Mouse (Mus musculus) hindbrain, postnatal 0 days (tissue): ENCODE measurements around the gene Gosr2. TPM values are rescaled to one million over a fixed set of nuclear protein-coding genes. Genes with fewer than 3 reads are reported as not detected.

Source experiments
- ATAC-seq: fragments of 200-750 bp; cut with Nextera tagmentation; 2 replicates; pipeline ENCODE4 v1.8.0; 2017; ENCODE audit warnings: mild to moderate bottlenecking, moderate TSS enrichment, moderate library complexity
- DNase-seq: peaks from one replicate; pipeline ENCODE4 v3.0.0-alpha.2; 2015; ENCODE audit warnings: low spot score
- H3K27ac ChIP-seq: fragments of 300-500 bp; sonication (generic); 2 replicates; pipeline ENCODE4 v1.5.1; 2014; ENCODE audit warnings: mild to moderate bottlenecking
- H3K27me3 ChIP-seq: fragments of 300-500 bp; sonication (generic); 2 replicates; pipeline ENCODE4 v1.6.1; 2014; ENCODE audit warnings: low read length, mixed read lengths; ENCODE audit not compliant: insufficient read depth
- H3K36me3 ChIP-seq: fragments of 300-500 bp; sonication (generic); 2 replicates; pipeline ENCODE4 v1.6.1; 2014; ENCODE audit warnings: low read length, mixed read lengths; ENCODE audit not compliant: insufficient read depth
- H3K4me1 ChIP-seq: fragments of 300-500 bp; sonication (generic); 2 replicates; pipeline ENCODE4 v1.6.1; 2014; ENCODE audit warnings: antibody characterized with exemption, low read length, mixed read lengths; ENCODE audit not compliant: insufficient read depth
- H3K4me2 ChIP-seq: fragments of 300-500 bp; sonication (generic); 2 replicates; pipeline ENCODE4 v1.6.1; 2014; ENCODE audit warnings: low read depth, mild to moderate bottlenecking, low read length, moderate library complexity, mixed read lengths
- H3K4me3 ChIP-seq: fragments of 300-500 bp; sonication (generic); 2 replicates; pipeline ENCODE4 v1.5.1; 2014; ENCODE audit warnings: low read length
- H3K9ac ChIP-seq: fragments of 300-500 bp; sonication (generic); replicated peaks from 2 replicates; pipeline ENCODE4 v1.6.1; 2014; ENCODE audit warnings: mild to moderate bottlenecking, low read length, moderate library complexity, mixed read lengths
- H3K9me3 ChIP-seq: fragments of 300-500 bp; sonication (generic); 2 replicates; pipeline ENCODE4 v1.6.1; 2016; ENCODE audit warnings: low read length, mixed read lengths
- CTCF ChIP-seq: IDR thresholded peaks from 2 replicates; pipeline ENCODE4 v1.5.1; 2016; ENCODE audit warnings: antibody characterized with exemption, control low read depth, low read depth
- WGBS: fragments of 180-500 bp; shearing (Covaris S2); extraction: QIAGEN DNeasy Blood & Tissue Kit; methylation state at CpG from one replicate; pipeline ENCODE4 v1.1.7; 2014; 5-methylcytosine and 5-hydroxymethylcytosine counted together
- polyA plus RNA-seq: library from polyadenylated mRNA; unstranded; fragments of >200 nt; fragmentation: Nextera tagmentation; extraction: Ambion mirVana; gene quantifications from 2 replicates; pipeline ENCODE4 v1.2.1, GENCODE M21; 2015
- total RNA-seq: library from RNA; depleted of rRNA; stranded (reverse); fragments of >200 nt; gene quantifications from 2 replicates; pipeline ENCODE4 v1.2.3, GENCODE M21; 2014

The Gosr2 gene
- total and polyA plus RNA-seq, 2 experiments from 2014 or later: 93.3 to 101 TPM

DNA sequence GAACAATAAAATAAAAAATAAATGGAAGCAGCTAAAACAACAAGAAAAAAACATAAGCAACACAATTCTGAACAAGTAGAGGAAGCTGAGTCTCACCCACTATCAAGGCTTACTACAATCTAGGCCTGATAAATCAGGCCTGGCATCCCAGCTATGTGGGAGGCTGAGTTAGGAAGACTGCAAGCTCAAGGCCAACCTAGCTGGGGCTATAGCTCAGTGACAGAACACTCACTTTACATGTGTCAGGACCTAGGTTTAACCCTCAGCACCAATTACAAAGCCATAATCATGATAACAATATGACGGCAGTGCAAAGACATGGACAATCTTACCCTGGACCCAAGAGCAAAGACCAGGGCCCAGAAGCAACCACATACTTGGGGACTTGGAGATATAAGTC, 6.7 kb downstream of the Gosr2 start:
- TF ChIP-seq CTCF: no peak
- Histone ChIP-seq H3K4me1 (peaks cover 3% of the 10 kb centered on the region; the same call in 1 of the 2 replicates), H3K27me3 (no peaks in the 10 kb centered on the region), H3K9me3 (no peaks in the 10 kb centered on the region), H3K4me3 (no peak overlapping the region), H3K27ac (no peak overlapping the region), H3K9ac (no peak overlapping the region), H3K4me2 (no peak overlapping the region), H3K36me3 (peaks cover 15% of the 10 kb centered on the region)
- ATAC-seq (no peak), DNase-seq (no peak)
- 82% methylated on average over 1 of the region's 1 CpGs for WGBS

DNA sequence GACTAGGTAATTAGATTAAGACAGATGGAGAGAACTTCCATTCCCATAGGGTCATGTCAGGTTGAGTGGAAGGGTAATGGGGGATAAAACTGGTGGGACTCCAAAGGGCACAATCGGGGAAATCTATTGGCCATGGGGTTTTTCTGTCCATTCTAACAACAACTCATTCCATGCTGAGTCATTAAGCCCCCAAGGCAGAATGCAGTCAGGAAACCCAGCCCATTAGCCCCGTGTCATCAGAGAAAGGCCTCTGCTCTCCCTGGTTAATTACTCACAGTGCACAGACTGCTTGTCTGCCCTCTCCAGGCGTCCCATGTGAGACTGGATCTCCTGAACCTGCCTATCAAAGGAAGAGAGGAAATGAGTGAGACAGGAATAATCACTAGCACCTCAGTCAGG, 8.7 kb downstream of the Gosr2 start:
- no peak for DNase-seq
- Histone ChIP-seq H3K4me1 (0 out of 2 replicates have a peak, but pooled peaks cover 3% of the 10 kb centered on the region), H3K36me3 (peaks cover 32% of the 10 kb centered on the region), H3K27ac (no peak overlapping the region), H3K9me3 (no peaks in the 10 kb centered on the region), H3K27me3 (no peaks in the 10 kb centered on the region), H3K4me3 (no peak overlapping the region), H3K4me2 (no peak overlapping the region), H3K9ac (no peak overlapping the region)
- ATAC-seq: no peak
- TF ChIP-seq CTCF: no peak
- 26% methylated on average over 3 of the region's 3 CpGs for WGBS

DNA sequence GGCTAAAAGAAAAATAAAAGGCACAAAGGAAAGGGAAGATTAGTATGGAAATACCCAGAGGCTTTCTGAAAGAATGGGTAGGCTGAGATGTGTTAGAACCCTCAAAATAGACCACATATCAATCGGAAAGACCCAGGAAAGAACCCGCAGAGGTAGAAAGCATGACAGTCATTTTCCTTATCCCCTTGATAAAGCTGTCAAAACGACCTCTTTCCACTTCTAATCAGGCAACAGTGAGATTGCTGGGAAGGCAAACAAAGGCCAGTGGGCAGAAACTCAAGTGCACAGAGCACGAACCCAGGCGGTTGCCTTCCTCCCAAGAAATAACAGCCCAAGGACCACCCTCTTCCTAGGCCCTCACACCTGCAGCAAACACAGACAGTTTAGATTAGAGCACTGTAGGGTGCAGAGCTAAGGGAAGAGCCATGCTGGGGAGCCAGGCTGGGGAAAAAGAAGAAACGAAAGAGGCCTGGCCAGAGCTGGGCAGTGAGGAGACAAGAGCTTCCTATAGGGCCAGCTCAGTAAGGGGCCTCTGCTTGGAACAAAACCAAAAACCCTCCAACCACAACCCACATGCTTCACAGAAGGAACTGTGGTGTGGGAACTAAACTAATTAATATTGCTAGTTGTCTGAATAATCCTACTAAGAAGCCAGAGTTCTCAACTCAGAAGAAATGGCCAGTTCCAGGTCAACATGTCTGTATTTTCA, 9.3 kb downstream of the Gosr2 start:
- Histone ChIP-seq H3K9me3 (no peaks in the 10 kb centered on the region), H3K4me2 (no peak overlapping the region), H3K4me1 (0 out of 2 replicates have a peak, but pooled peaks cover 3% of the 10 kb centered on the region), H3K27me3 (no peaks in the 10 kb centered on the region), H3K36me3 (peaks cover 38% of the 10 kb centered on the region), H3K9ac (no peak overlapping the region), H3K4me3 (no peak overlapping the region), H3K27ac (no peak overlapping the region)
- WGBS: 58% methylated on average over 6 of the region's 6 CpGs
- no peak for ATAC-seq
- TF ChIP-seq CTCF: no peak
- no peak for DNase-seq

DNA sequence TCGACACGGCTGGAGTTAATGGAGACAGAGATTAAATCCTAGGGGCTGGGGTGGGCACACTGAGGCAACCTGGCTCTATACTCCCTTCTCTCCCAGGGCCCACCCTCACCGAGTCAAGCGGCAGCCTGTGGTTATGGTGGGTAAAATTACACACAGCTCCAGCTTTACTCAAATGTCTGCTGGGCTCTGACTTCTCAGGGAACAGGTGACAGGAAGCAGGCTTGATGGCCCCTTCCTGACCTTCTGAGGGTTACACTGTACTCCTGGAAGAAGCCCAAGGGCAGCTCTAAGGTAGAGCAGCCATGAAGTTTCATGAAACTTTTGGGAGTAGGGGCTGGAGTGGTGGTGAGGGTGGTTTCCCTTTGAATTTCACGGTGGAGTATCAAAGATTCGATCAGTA, 11.0 kb downstream of the Gosr2 start:
- TF ChIP-seq CTCF: no peak

GRCm38 (mm10) chr11:103685261-103685736, 12.4 kb downstream of the Gosr2 start:
- no peak for TF ChIP-seq CTCF
- peaks cover 64% of the 10 kb centered on the region for H3K36me3 ChIP-seq
- 0 out of 2 replicates have a peak, but pooled peaks cover 2% of the 10 kb centered on the region for H3K4me1 ChIP-seq
- 51% methylated on average over 7 of the region's 7 CpGs for WGBS
- H3K4me3 ChIP-seq: no peak overlapping the region
- H3K9me3 ChIP-seq: no peaks in the 10 kb centered on the region
- DNase-seq (peak; percentile 61), ATAC-seq (peak; percentile 66; the same call in 1 of the 2 replicates)
- no peak overlapping the region for H3K9ac ChIP-seq
- H3K4me2 ChIP-seq: no peak overlapping the region
- H3K27me3 ChIP-seq: no peaks in the 10 kb centered on the region
- H3K27ac ChIP-seq: peak overlapping the region; percentile 20; the same call in 1 of the 2 replicates

More for the DNA sequence above, 11.0 kb downstream of the Gosr2 start:
- H3K27ac ChIP-seq: no peak overlapping the region
- no peak overlapping the region for H3K4me2 ChIP-seq
- H3K36me3 ChIP-seq: peaks cover 54% of the 10 kb centered on the region
- no peak overlapping the region for H3K4me3 ChIP-seq
- no peak overlapping the region for H3K9ac ChIP-seq
- no peaks in the 10 kb centered on the region for H3K9me3 ChIP-seq
- 90% methylated on average over 6 of the region's 6 CpGs for WGBS
- H3K4me1 ChIP-seq: 0 out of 2 replicates have a peak, but pooled peaks cover 3% of the 10 kb centered on the region
- DNase-seq (no peak), ATAC-seq (no peak)
- no peaks in the 10 kb centered on the region for H3K27me3 ChIP-seq

GRCm38 (mm10) chr11:103683667-103684334, 13.9 kb downstream of the Gosr2 start:
- Histone ChIP-seq H3K4me2 (no peak overlapping the region), H3K27me3 (no peaks in the 10 kb centered on the region), H3K36me3 (peaks cover 76% of the 10 kb centered on the region), H3K9ac (no peak overlapping the region), H3K27ac (no peak overlapping the region), H3K4me3 (no peak overlapping the region), H3K4me1 (no peaks in the 10 kb centered on the region), H3K9me3 (no peaks in the 10 kb centered on the region)
- no peak for TF ChIP-seq CTCF
- DNase-seq: no peak
- no peak for ATAC-seq
- WGBS: 89% methylated on average over 11 of the region's 11 CpGs
